Mouse (Mus musculus) forebrain, embryonic 16.5 days (tissue): Measurements from ENCODE around the gene Krtap19-1. TPM values are rescaled to one million over a fixed set of nuclear protein-coding genes. Genes with fewer than 3 reads are reported as not detected.

Experiments
- ATAC-seq: fragments of 200-750 bp; cut with Nextera tagmentation; 2 replicates; pipeline ENCODE4 v1.8.0; 2017; ENCODE audit warnings: mild to moderate bottlenecking, moderate library complexity
- H3K27ac ChIP-seq: fragments of 300-500 bp; sonication (generic); 2 replicates; pipeline ENCODE4 v1.5.1; 2014; ENCODE audit warnings: low read length, control low read depth
- H3K27me3 ChIP-seq: fragments of 300-500 bp; sonication (generic); replicated peaks from 2 replicates; pipeline ENCODE4 v1.6.1; 2014; ENCODE audit warnings: low read length; ENCODE audit not compliant: control insufficient read depth, insufficient read depth
- H3K36me3 ChIP-seq: fragments of 300-500 bp; sonication (generic); 2 replicates; pipeline ENCODE4 v1.6.1; 2014; ENCODE audit not compliant: control insufficient read depth, insufficient read depth
- H3K4me1 ChIP-seq: fragments of 300-500 bp; sonication (generic); replicated peaks from 2 replicates; pipeline ENCODE4 v1.6.1; 2014; ENCODE audit warnings: low read length; ENCODE audit not compliant: control insufficient read depth, insufficient read depth
- H3K4me2 ChIP-seq: fragments of 300-500 bp; sonication (generic); 2 replicates; pipeline ENCODE4 v1.6.1; 2014; ENCODE audit warnings: mild to moderate bottlenecking, low read length, control low read depth
- H3K4me3 ChIP-seq: fragments of 300-500 bp; sonication (generic); replicated peaks from 2 replicates; pipeline ENCODE4 v1.5.1; 2014; ENCODE audit warnings: mild to moderate bottlenecking, low read length, control low read depth
- H3K9ac ChIP-seq: fragments of 300-500 bp; sonication (generic); replicated peaks from 2 replicates; pipeline ENCODE4 v1.6.1; 2014; ENCODE audit warnings: low read depth, low read length, control low read depth
- H3K9me3 ChIP-seq: fragments of 300-500 bp; sonication (generic); 2 replicates; pipeline ENCODE4 v1.6.1; 2016; ENCODE audit warnings: low read length; ENCODE audit not compliant: control insufficient read depth
- whole genome bisulfite sequencing: fragments of 180-500 bp; shearing (Covaris S2); extraction: QIAGEN DNeasy Blood & Tissue Kit; methylation state at CpG from one replicate; pipeline ENCODE4 v1.1.7; 2014; 5-methylcytosine and 5-hydroxymethylcytosine counted together
- polyA plus RNA-seq: library from polyadenylated mRNA; unstranded; fragments of >200 nt; fragmentation: Nextera tagmentation; extraction: Ambion mirVana; gene quantifications from 2 replicates; pipeline ENCODE4 v1.2.1, GENCODE M21; 2015

Gene Krtap19-1
- polyA plus RNA-seq, 1 experiment from 2014 or later, result not detected

GRCm38 (mm10) chr16:88847363-88847762 lies 21.8 kb downstream of the Krtap19-1 start:
- Histone ChIP-seq H3K27me3 (no peaks in the 10 kb centered on the region), H3K36me3 (no peaks in the 10 kb centered on the region), H3K27ac (no peak overlapping the region), H3K4me2 (no peak overlapping the region), H3K9ac (no peak overlapping the region), H3K4me3 (no peak overlapping the region), H3K4me1 (no peaks in the 10 kb centered on the region), H3K9me3 (no peaks in the 10 kb centered on the region)
- whole genome bisulfite sequencing, result 96% methylated on average over 1 of the region's 1 CpGs
- ATAC-seq, result no peak

- Histone ChIP-seq H3K4me1 (no peaks in the 10 kb centered on the region), H3K9me3 (no peaks in the 10 kb centered on the region), H3K4me2 (no peak overlapping the region), H3K4me3 (no peak overlapping the region), H3K36me3 (no peaks in the 10 kb centered on the region), H3K27me3 (no peaks in the 10 kb centered on the region), H3K9ac (no peak overlapping the region), H3K27ac (no peak overlapping the region)
- ATAC-seq, result no peak
- WGBS, result 68% methylated on average over 3 of the region's 3 CpGs
These were observed 42.2 kb downstream of the Krtap19-1 start for GRCm38 (mm10) chr16:88826978-88827377.

GRCm38 (mm10) chr16:88826095-88826652 lies 43.0 kb downstream of the Krtap19-1 start, which contains the start of gene Krtap14:
TSS of gene Krtap14 (minus strand) at chr16:88826145.
- Histone ChIP-seq H3K4me3 (no peak within 1 kb of the TSS), H3K27me3 (no peaks in the 10 kb centered on the region), H3K9ac (no peak within 1 kb of the TSS), H3K36me3 (no peaks in the 10 kb centered on the region), H3K4me2 (no peak within 1 kb of the TSS), H3K4me1 (no peaks in the 10 kb centered on the region), H3K9me3 (no peaks in the 10 kb centered on the region), H3K27ac (no peak within 1 kb of the TSS)
- 62% methylated on average over 9 of the region's 9 CpGs for WGBS
- peak; percentile 81 for ATAC-seq

- ATAC-seq, result no peak
- no peak overlapping the region for H3K4me2 ChIP-seq
- no peaks in the 10 kb centered on the region for H3K4me1 ChIP-seq
- H3K27me3 ChIP-seq, result no peaks in the 10 kb centered on the region
- H3K27ac ChIP-seq, result no peak overlapping the region
- H3K4me3 ChIP-seq, result no peak overlapping the region
- no peak overlapping the region for H3K9ac ChIP-seq
- H3K9me3 ChIP-seq, result no peaks in the 10 kb centered on the region
- H3K36me3 ChIP-seq, result no peaks in the 10 kb centered on the region
- WGBS, result 68% methylated on average over 3 of the region's 3 CpGs
These were observed 45.5 kb downstream of the Krtap19-1 start for GRCm38 (mm10) chr16:88823736-88824135.

GRCm38 (mm10) chr16:88820066-88820465 lies 49.1 kb downstream of the Krtap19-1 start, which contains the start of gene Krtap15:
TSS of gene Krtap15 (plus strand) at chr16:88820215.
- H3K36me3 ChIP-seq, result no peaks in the 10 kb centered on the region
- no peak for ATAC-seq
- no peaks in the 10 kb centered on the region for H3K4me1 ChIP-seq
- H3K4me2 ChIP-seq, result no peak within 1 kb of the TSS
- no peak within 1 kb of the TSS for H3K4me3 ChIP-seq
- H3K9me3 ChIP-seq, result no peaks in the 10 kb centered on the region
- H3K27ac ChIP-seq, result no peak within 1 kb of the TSS
- WGBS, result 82% methylated on average over 3 of the region's 3 CpGs
- no peaks in the 10 kb centered on the region for H3K27me3 ChIP-seq
- no peak within 1 kb of the TSS for H3K9ac ChIP-seq

Other genes starting within 250 kb of the Krtap19-1 start
- not detected in 2 replicates for gene 2310079G19Rik, start 241.7 kb downstream of the Krtap19-1 start, polyA plus RNA-seq
- not detected in 2 replicates for gene Krtap26-1, start 221.6 kb downstream of the Krtap19-1 start, polyA plus RNA-seq
- gene Krtap27-1, start 197.7 kb downstream of the Krtap19-1 start, polyA plus RNA-seq, result not detected in 2 replicates
- gene 2310061N02Rik, start 161.4 kb downstream of the Krtap19-1 start, polyA plus RNA-seq, result not detected in 2 replicates
- not detected in 2 replicates for gene Krtap13-1, start 140.5 kb downstream of the Krtap19-1 start, polyA plus RNA-seq
- not detected in 2 replicates for gene Krtap13, start 117.8 kb downstream of the Krtap19-1 start, polyA plus RNA-seq
- gene 2310034C09Rik, start 110.6 kb downstream of the Krtap19-1 start, polyA plus RNA-seq, result 0.45 TPM in 1 of 2 replicates, not detected in the other
- gene 2310057N15Rik, start 95.2 kb downstream of the Krtap19-1 start, polyA plus RNA-seq, result not detected in 2 replicates
- not detected in 2 replicates for gene Gm5965, start 91.5 kb downstream of the Krtap19-1 start, polyA plus RNA-seq
- gene Gm20741, start 57.2 kb downstream of the Krtap19-1 start, polyA plus RNA-seq, result not detected in 2 replicates
- not detected in 2 replicates for gene Krtap15, start 49.2 kb downstream of the Krtap19-1 start, polyA plus RNA-seq
- gene Krtap14, start 43.3 kb downstream of the Krtap19-1 start, polyA plus RNA-seq, result not detected in 2 replicates
- gene Krtap19-2, start 4.9 kb upstream of the Krtap19-1 start, polyA plus RNA-seq, result not detected in 2 replicates
- not detected in 2 replicates for gene Krtap19-3, start 8.6 kb upstream of the Krtap19-1 start, polyA plus RNA-seq
- not detected in 2 replicates for gene Krtap19-4, start 15.7 kb upstream of the Krtap19-1 start, polyA plus RNA-seq
- not detected in 2 replicates for gene Krtap19-5, start 27.0 kb upstream of the Krtap19-1 start, polyA plus RNA-seq
- not detected in 2 replicates for gene Krtap19-9b, start 62.9 kb upstream of the Krtap19-1 start, polyA plus RNA-seq
- gene Krtap16-3, start 93.5 kb upstream of the Krtap19-1 start, polyA plus RNA-seq, result not detected in 2 replicates
- not detected in 2 replicates for gene Krtap22-2, start 141.3 kb upstream of the Krtap19-1 start, polyA plus RNA-seq
- gene Gm10229, start 145.9 kb upstream of the Krtap19-1 start, polyA plus RNA-seq, result not detected in 2 replicates
- not detected in 2 replicates for gene Krtap6-1, start 162.3 kb upstream of the Krtap19-1 start, polyA plus RNA-seq
- not detected in 2 replicates for gene Gm10228, start 172.1 kb upstream of the Krtap19-1 start, polyA plus RNA-seq
- gene Krtap6-5, start 178.5 kb upstream of the Krtap19-1 start, polyA plus RNA-seq, result not detected in 2 replicates
- not detected in 2 replicates for gene 1110025L11Rik, start 194.6 kb upstream of the Krtap19-1 start, polyA plus RNA-seq
- gene Krtap6-3, start 214.6 kb upstream of the Krtap19-1 start, polyA plus RNA-seq, result not detected in 2 replicates